Mouse (Mus musculus) cerebellum, adult 9-11 months (tissue): ENCODE data around the gene Ddx19b.
A peak's percentile ranks its signal among the peaks of the same experiment; 100 is the strongest.
"Not testable (repeated sequence)": the region's sequence is repeated elsewhere in the genome, so short reads cannot be mapped to it uniquely, and the experiment has no call there.

Source experiments
- DNase-seq: peaks from one replicate; pipeline ENCODE4 v3.0.0; 2022

Gene Ddx19b

DNA sequence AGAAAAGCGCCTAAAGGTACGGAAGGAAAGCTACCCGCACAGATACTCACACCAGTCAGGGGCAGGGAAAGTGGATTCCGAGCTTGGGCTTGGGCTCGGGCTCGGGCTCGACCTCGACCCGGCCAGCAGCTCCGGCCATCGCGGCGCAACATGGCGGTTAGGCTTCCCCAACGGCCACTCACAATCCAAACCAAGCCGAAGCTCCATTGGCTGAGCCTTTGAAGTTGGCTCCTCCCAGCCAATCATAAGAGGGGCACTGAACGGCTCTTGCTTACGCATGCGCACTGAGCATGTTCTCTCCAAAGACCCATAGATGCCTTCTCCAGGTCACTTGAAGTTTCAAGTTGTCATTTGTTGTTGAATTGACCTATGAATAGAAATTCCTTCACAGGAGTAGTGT lies at the start of gene Ddx19b:
Gene Ddx19b (minus strand): TSS at position 180 of the 400 bp plus-strand sequence.
- no peak for DNase-seq

- DNase-seq, result no peak
Observed at GRCm38 (mm10) chr8:111079861-111080271, 48.3 kb upstream of the Ddx19b start.

DNA sequence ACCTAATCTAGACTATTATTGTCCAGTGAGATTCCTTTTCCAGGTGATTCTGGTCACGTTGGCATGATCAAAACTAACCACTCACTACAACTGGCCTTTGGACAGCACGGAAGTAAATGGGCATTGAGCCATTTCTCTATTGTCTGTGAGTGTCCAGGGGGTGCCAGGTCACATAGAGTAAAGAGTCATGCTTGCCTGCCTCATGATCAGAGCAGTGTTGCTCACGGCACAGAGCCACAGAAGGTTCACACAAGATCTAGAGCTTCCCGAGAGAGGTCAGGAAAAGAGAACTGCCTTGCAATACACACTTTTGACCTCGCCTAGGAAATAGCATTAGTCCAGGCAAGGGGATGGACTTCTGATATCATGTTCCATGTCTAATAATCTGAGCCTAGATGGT lies 47.9 kb upstream of the Ddx19b start:
- no peak for DNase-seq

DNA sequence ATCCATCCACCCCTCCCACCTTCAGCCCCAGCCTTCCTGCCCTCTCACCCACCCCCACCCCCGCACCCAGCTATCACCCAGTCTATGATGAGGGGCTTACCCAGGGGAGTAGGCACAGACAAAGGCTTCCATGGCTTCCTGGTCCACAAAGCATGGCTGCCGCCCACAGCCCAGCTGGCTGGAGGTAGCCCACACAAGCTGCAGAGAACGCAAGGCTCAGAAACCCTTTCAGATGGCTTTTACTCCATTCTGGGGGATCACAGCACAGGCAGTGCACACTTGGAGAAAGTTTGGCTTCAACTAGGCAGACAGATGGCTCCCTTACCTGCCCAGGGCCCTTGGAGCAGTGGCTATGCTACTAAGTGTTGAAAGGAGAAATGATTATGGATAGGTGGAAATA lies 44.4 kb upstream of the Ddx19b start:
- no peak for DNase-seq

DNA sequence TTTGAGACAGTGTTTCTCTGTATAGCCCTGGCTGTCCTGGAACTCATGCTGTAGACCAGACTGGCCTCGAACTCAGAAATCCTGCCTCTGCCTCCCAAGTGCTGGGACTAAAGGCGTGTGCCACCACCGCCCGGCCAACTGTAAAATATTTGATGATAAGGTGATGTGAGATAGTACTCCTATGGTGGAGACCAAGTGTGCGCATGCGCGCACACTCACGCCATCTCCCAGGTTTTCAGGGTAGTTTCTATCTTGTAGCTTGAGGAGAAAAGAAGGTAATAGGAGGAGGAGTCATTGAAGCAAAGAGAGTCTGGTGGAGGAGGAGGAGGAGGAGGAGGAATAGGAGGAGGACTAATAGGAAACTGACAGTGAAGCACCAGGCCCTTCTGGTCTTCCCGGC lies 37.1 kb upstream of the Ddx19b start:
- not testable (repeated sequence) for DNase-seq

- no peak for DNase-seq
Observed at GRCm38 (mm10) chr8:111067439-111067838, 35.9 kb upstream of the Ddx19b start.

DNA sequence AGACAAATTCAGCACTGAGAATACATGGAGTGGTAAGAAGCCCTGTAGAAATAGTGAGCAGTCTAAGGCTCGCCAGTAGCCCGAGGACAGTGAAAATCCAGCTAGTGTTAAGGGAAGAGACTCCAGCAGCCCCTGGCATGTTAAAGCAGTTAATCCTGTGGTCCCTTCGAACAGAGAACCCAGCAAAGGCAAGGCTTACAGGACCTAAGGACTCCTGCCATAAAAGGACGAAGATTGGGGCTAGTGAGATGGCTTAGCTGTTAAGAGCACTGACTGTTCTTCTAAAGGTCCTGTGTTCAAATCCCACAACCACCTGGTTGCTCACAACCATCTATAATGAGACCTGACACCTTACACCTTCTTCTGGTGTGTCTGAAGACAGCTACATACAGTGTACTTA lies 34.8 kb upstream of the Ddx19b start:
- no peak for DNase-seq

- DNase-seq, result no peak
Observed at GRCm38 (mm10) chr8:111062893-111063292, 31.3 kb upstream of the Ddx19b start.

DNA sequence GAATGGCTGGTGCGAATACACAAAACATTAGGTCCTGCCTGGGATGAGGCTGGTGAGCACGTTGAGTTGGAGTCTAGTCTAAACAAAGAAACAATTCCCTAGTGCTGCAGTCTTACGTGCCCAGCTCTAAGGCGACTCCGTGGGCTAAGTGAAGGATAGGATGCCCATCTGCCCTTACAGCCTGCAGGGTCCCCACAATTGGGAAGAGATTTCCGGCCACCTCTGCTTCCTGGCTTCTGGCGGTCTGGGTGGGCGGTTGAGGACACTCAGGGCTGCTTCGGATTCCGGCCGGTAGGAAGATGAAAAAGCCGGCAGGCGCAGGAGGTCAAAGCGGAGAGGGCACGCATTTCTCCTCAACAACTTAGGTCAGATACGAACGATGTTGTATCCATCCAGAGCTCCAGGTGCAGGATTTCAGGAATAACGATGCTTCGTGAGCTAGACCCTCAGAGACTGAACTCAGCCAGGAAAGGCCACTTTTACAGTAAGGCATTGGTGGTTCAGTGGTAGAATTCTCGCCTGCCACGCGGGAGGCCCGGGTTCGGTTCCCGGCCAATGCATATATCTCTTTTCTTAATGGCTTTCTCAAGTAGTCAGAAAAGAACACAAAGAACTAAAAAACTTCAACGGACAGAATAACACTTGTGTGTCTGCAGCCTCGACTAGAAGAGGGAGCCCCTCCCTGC lies 30.7 kb upstream of the Ddx19b start:
- DNase-seq, result peak; percentile 88

DNA sequence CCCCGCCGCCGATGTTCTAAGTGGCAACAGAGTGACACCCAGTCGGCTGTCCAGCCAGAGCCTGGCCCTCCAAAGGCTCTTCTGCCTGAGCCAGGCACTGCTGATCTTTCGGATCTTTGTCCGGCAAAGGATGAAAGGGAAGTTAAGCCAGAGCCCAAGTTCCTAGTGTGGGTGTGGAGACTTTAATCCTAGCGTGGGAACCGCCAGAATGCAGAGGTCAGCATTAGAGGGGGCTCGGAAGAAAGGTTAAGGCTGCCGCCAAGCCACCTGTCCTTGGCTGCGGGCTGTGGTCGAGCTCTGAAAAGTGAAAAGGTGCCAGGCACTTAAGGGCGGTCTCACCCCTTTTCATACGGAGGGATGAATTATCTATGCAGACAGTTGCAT lies 30.1 kb upstream of the Ddx19b start:
- peak; percentile 30 for DNase-seq

DNA sequence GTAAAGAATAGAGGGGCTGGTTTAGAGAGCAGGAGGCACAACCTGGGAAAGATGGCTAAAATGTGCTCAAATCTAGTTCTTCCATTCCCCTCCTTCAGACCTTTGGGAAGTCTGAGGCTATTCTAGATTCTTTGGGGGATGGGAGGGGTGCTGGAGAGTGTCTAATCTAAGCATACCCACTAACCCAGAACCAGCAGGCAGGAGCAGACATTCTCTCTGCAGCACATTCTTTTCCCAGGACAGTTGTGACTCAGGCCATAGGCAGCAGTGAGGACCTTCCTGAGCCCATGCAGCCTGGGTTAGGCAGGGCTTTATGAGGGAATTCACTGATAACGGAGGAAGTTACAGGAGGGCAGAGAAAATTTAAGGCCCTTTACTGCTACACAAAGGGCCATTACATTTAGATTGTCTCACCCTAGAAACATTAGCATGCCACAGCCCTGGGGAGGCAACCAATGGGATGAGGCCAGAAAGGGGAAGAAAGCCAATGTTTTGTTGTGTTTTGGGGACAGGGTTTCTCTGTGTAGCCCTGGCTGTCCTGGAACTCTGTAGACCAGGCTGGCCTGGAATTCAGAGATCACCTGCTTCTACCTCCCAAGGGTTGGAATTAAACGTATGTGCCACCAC lies 27.5 kb upstream of the Ddx19b start:
- DNase-seq, result no peak

- DNase-seq, result peak; percentile 67
Observed at GRCm38 (mm10) chr8:111056691-111057293, 25.2 kb upstream of the Ddx19b start.

DNA sequence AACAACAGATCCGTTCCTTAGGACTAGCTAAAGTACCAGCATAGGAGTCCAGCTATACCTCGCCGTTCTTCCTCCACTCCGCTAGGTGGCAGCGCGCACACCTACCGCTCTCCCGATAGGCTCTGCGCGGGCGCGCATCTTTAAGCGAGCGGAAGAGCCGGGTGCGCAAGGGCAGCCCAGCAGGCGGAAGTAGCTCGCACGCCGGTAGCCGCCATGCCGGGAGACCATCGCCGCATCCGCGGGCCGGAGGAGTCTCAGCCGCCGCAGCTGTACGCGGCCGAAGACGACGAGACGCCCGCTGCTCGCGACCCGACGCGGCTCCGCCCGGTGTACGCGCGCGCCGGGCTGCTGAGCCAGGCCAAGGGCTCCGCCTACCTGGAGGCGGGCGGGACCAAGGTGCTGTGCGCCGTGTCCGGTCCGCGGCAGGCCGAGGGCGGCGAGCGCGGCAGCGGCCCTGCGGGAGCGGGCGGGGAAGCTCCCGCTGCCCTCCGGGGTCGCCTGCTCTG lies 24.7 kb upstream of the Ddx19b start, which contains the start of gene Exosc6:
Gene Exosc6 (plus strand): TSS at position 182 of the 506 bp plus-strand sequence.
- peak; percentile 91 for DNase-seq

DNA sequence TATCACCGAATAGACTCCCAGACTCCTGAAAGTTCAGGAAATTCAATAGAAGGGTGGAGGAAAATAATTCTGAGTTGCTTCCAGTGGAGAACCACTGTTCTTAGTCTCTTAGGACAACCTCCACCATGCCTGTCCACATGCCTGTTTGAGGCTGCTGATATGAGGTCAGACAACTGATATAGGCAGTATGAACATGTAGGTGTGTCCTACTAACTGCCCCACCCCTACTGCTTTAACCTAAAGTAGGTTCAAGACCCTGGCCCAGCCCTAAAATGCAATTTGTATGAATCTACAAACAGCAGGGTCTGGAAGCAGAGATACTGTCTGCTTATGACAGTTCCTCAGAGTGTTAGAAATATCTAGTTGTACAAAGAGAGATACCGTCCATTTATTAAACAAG lies 24.1 kb upstream of the Ddx19b start:
- no peak for DNase-seq

- peak; percentile 38 for DNase-seq
Observed at GRCm38 (mm10) chr8:111055031-111055634, 23.6 kb upstream of the Ddx19b start.

DNA sequence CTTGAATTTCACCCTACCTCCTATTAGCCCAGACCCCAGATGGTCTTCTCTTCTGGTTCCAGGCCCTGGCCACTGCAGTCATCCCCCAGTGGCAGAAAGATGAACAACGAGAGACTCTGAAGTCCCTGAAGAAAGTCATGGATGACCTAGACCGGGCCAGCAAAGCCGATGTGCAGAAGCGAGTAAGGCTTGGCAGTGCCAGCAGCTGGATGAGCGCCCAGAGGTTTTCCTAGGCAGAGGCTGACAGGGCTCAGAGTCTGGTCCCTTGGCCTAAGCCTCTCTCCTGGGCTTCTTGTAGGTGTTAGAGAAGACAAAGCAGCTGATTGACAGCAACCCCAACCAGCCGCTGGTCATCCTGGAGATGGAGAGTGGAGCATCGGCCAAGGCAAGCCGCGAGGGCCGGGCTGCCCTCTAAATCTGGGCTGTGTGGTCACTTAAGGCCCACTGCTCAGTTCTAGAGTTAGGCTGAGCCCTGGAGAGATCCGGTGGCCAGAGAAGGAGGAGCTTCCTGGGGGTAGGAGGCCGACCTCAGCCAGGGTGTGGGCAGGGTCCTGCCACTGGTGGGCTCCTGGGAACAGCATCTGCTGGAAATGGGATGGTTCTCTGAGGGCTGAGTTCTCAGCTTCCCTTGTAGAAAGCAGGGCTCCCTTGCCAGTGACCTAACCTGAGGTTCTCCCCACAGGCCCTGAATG lies 22.4 kb upstream of the Ddx19b start:
- peak; percentile 40 for DNase-seq

DNA sequence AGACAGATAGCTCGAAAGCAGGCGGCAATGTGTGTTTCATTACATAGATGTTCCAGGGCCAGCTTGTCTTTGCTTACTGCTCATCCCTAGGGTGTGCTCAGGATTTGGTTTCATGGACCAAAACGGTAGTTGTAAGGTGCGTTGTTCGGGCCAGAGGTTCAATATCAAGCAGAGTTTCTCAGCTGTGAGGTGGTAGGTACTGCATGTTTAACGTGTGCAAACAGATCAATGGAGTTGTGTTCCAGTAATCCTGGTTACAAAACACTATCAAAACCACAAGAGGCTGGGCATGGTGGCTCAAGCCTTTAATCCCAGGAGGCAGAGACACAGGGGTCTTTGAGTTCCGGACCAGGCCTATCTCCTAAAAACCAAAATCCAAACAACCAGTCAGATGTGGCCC lies 17.6 kb upstream of the Ddx19b start:
- no peak for DNase-seq

DNA sequence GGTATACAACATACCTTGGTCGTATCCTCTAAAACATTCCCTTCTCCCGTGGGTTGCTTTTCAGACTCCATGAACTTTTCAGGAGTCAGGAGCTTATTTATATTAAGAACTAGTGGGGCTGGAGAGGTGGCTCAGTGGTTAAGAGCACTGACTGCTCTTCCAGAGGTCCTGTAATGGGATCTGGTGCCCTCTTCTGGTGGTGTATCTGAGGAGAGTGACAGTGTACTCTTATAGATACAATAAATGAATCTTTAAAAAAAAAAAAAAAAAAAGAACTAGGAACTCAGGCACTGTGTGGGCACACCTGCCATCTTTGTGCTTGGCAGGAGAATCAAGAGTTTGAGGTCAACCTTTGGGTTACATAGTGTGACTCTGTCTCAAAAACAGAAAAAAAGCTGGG lies 17.1 kb upstream of the Ddx19b start:
- no peak for DNase-seq

GRCm38 (mm10) chr8:111044003-111044734 lies 12.6 kb upstream of the Ddx19b start:
- DNase-seq, result no peak

DNA sequence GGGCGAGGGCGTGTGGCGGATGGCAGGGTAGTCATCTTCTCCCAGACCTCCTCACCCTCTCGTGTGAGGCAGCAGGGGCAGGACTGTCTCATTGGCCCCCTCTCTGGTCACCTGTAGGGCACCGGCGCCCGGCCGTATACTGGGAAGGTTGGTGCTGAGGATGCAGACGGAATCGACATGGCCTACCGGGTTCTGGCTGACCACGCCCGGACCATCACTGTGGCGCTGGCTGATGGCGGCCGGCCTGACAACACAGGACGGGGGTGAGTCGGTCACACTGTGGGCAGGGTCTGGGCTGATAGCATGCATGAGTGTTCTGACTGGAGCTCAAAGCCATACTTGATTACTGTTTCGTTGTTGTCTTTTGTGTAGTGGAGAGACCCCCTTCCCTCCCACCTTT lies 11.0 kb upstream of the Ddx19b start:
- no peak for DNase-seq

DNA sequence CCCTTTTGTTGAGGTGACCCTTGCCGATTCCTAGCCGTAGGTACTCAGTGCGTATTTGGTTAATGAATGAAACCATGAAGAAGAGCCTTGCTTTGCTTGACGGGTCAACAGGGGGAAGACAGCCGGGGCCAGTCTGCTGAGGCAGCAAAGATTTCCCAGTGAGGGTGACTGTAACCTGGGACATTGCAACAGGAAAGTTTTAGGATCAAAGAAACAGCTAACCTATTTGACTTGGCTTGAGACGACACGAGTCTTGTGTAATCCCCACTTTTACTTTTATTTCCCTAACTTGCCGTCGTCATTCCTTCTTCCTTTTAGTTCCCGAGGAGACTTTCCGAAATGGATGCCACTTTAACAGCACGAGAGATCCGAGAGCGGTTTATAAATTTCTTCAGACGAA lies 5.0 kb upstream of the Ddx19b start:
- no peak for DNase-seq

- DNase-seq, result peak; percentile 50
Observed at GRCm38 (mm10) chr8:111034276-111034675, 2.7 kb upstream of the Ddx19b start.
